8 mouse cellular contexts compared by ENCODE assay signal in genomic region chr14:73385720-73386374, GRCm38 (mm10). TPM values are rescaled to one million over a fixed set of nuclear protein-coding genes. Genes with fewer than 3 reads are reported as not detected.
DNase-seq lines count a peak whose midpoint lies in the region; ATAC-seq and TF ChIP-seq lines count a peak whose summit lies in the region.

No protein-coding gene starts in this region.

- H3K4me3 ChIP-seq in heart, embryonic 11.5 days (ENCODE audit: low read depth, low read length) = peak overlapping the region; percentile 98; the same call in 1 of the 2 replicates
- H3K4me3 ChIP-seq in G1E (ENCODE audit: low read depth, low read length) = peak overlapping the region; percentile 98; the same call in 1 of the 2 replicates
- peak overlapping the region; percentile 88; the same call in 1 of the 2 replicates for H3K4me3 ChIP-seq in forebrain, embryonic 14.5 days (ENCODE audit: low read depth, low read length)
- peak overlapping the region; percentile 96 for H3K4me3 ChIP-seq in liver, embryonic 16.5 days (ENCODE audit: low read depth, low read length)

- H3K36me3 ChIP-seq in heart, embryonic 11.5 days (ENCODE audit: control insufficient read depth, insufficient read depth, low read length) = no peaks in the 10 kb centered on the region
- peaks cover 20% of the 10 kb centered on the region for H3K36me3 ChIP-seq in G1E (replicated peaks)
- no peaks in the 10 kb centered on the region for H3K36me3 ChIP-seq in forebrain, embryonic 14.5 days (ENCODE audit: control insufficient read depth, insufficient read depth, low read length)
- H3K36me3 ChIP-seq in liver, embryonic 16.5 days (ENCODE audit: control insufficient read depth, insufficient read depth) = peaks cover 3% of the 10 kb centered on the region; the same call in 1 of the 2 replicates

- DNase-seq in heart, postnatal 25 days (ENCODE audit: low spot score) = no peak
- DNase-seq in G1E (ENCODE audit: low spot score) = no peak
- no peak for DNase-seq in forebrain, embryonic 14.5 days (ENCODE audit: low spot score)
- DNase-seq in spleen, postnatal 10 days (ENCODE audit: low spot score in 2 of 2) = no peak
- DNase-seq in urinary bladder, postnatal 4 days (ENCODE audit: low spot score in 2 of 2) = no peak
- no peak for DNase-seq in right cerebral cortex, postnatal 14 days

- ATAC-seq in heart, embryonic 11.5 days (replicated peaks; ENCODE audit: insufficient number of reproducible peaks, low FRiP score, low TSS enrichment) = no peak
- ATAC-seq in G1E (ENCODE audit: extremely low read depth, insufficient number of reproducible peaks, low FRiP score, poor library complexity, severe bottlenecking) = no peak
- peak; percentile 21 for ATAC-seq in forebrain, embryonic 14.5 days
- ATAC-seq in liver, embryonic 16.5 days (ENCODE audit: low read depth) = peak; percentile 39

- WGBS in heart, embryonic 11.5 days (ENCODE audit: insufficient replicate concordance) = 73% methylated on average over 2 of the region's 2 CpGs
- WGBS in forebrain, embryonic 14.5 days = 85% methylated on average over 2 of the region's 2 CpGs
- WGBS in liver, embryonic 16.5 days (ENCODE audit: insufficient replicate concordance) = 59% methylated on average over 2 of the region's 2 CpGs

- no peaks in the 10 kb centered on the region for H3K9me3 ChIP-seq in heart, embryonic 11.5 days (replicated peaks; ENCODE audit: control insufficient read depth, low read length)
- H3K9me3 ChIP-seq in G1E (replicated peaks) = no peaks in the 10 kb centered on the region
- H3K9me3 ChIP-seq in forebrain, embryonic 14.5 days (replicated peaks; ENCODE audit: control insufficient read depth, low read length) = no peaks in the 10 kb centered on the region
- H3K9me3 ChIP-seq in liver, embryonic 16.5 days (replicated peaks; ENCODE audit: control insufficient read depth, low read length) = no peaks in the 10 kb centered on the region

- peak overlapping the region; percentile 69 for H3K4me2 ChIP-seq in heart, embryonic 11.5 days
- peak overlapping the region; percentile 58 for H3K4me2 ChIP-seq in forebrain, embryonic 14.5 days (ENCODE audit: low read length)
- H3K4me2 ChIP-seq in liver, embryonic 16.5 days (ENCODE audit: low read depth, low read length) = peak overlapping the region; percentile 64

- peak overlapping the region; percentile 99; the same call in 1 of the 2 replicates for H3K9ac ChIP-seq in heart, embryonic 11.5 days (ENCODE audit: low read depth, low read length)
- H3K9ac ChIP-seq in forebrain, embryonic 14.5 days (ENCODE audit: low read length) = peak overlapping the region; percentile 96
- peak overlapping the region; percentile 99; the same call in 1 of the 2 replicates for H3K9ac ChIP-seq in liver, embryonic 16.5 days (ENCODE audit: low read depth, low read length)

- H3K4me1 ChIP-seq in heart, embryonic 11.5 days (ENCODE audit: control insufficient read depth, insufficient read depth, low read length) = peaks cover 10% of the 10 kb centered on the region; the same call in 1 of the 2 replicates
- H3K4me1 ChIP-seq in G1E (ENCODE audit: insufficient read depth, low read depth, low read length) = peaks cover 78% of the 10 kb centered on the region
- H3K4me1 ChIP-seq in forebrain, embryonic 14.5 days (ENCODE audit: control insufficient read depth, insufficient read depth, low read length) = peaks cover 30% of the 10 kb centered on the region; the same call in 1 of the 2 replicates
- peaks cover 41% of the 10 kb centered on the region for H3K4me1 ChIP-seq in liver, embryonic 16.5 days (ENCODE audit: control insufficient read depth, low read depth, low read length)

- no peak for TF ChIP-seq CTCF in G1E (IDR thresholded peaks at IDR 0.05; ENCODE audit: low read depth, low read length)

- H3K27me3 ChIP-seq in heart, embryonic 11.5 days (ENCODE audit: control insufficient read depth, insufficient read depth, low read length) = no peaks in the 10 kb centered on the region
- no peaks in the 10 kb centered on the region for H3K27me3 ChIP-seq in G1E (ENCODE audit: insufficient read depth, low read length)
- H3K27me3 ChIP-seq in forebrain, embryonic 14.5 days (replicated peaks; ENCODE audit: control insufficient read depth, insufficient read depth, low read length) = no peaks in the 10 kb centered on the region
- no peaks in the 10 kb centered on the region for H3K27me3 ChIP-seq in liver, embryonic 16.5 days (ENCODE audit: control insufficient read depth, insufficient read depth, low read depth, low read length)

- H3K27ac ChIP-seq in heart, embryonic 11.5 days (ENCODE audit: low read depth, low read length) = peak overlapping the region; percentile 97
- peak overlapping the region; percentile 89; the same call in 1 of the 2 replicates for H3K27ac ChIP-seq in forebrain, embryonic 14.5 days (ENCODE audit: low read depth, low read length)
- H3K27ac ChIP-seq in liver, embryonic 16.5 days (ENCODE audit: low read length) = peak overlapping the region; percentile 96

- intact Hi-C loops in heart, postnatal 25 days (cut with DNase I) = loop anchor here (1.0 to 10.0 kb wide), 3 partner anchors 59 to 141 kb away; no protein-coding TSS in a partner anchor

RNA-seq across cellular contexts. Expression of gene Itm2b, which starts 0.8 kb away (rescaled TPM):
- 513 and 567 TPM in 2 replicates for polyA plus RNA-seq in heart, embryonic 11.5 days (2014; fragmentation: Nextera tagmentation; extraction: Ambion mirVana)
- 100 to 1,000 TPM; 627 to 640 TPM for total RNA-seq in heart, postnatal 25 days (2021)
- total RNA-seq in G1E (2014; fragmentation: Nextera tagmentation) (474 and 507 TPM in 2 replicates), G1E (2017) (523 and 553 TPM in 2 replicates)
- polyA plus RNA-seq in G1E (2012) = 104 and 121 TPM in 2 replicates
- 754 and 783 TPM in 2 replicates for polyA plus RNA-seq in forebrain, embryonic 14.5 days (2014; fragmentation: Nextera tagmentation; extraction: Ambion mirVana)
- polyA plus RNA-seq in liver, embryonic 16.5 days (2015; fragmentation: Nextera tagmentation; extraction: Ambion mirVana) = 588 and 605 TPM in 2 replicates

Comparison
In these comparisons a context has a peak if more than half of its experiments do, and no peak if none do; other contexts are left out.
1. ATAC-seq: peak in forebrain, embryonic 14.5 days (single experiment) and liver, embryonic 16.5 days (single experiment); none in heart, embryonic 11.5 days (single experiment) and G1E (single experiment).
2. Peak in every context shown above with its lines, with median percentiles within 50 percentile points of each other: H3K27ac ChIP-seq, H3K4me2 ChIP-seq, H3K4me3 ChIP-seq and H3K9ac ChIP-seq.